Mouse (Mus musculus) activated CD4-positive, CD25-positive, alpha-beta regulatory T cell, adult 9 weeks (primary cell): Measurements from ENCODE around the gene Gm5622. TPM values are rescaled to one million over a fixed set of nuclear protein-coding genes. Genes with fewer than 3 reads are reported as not detected.

Experiments used
- polyA plus RNA-seq: library from polyadenylated mRNA; unstranded; fragments of 100-300 nt; shearing (Covaris generic); gene quantifications from one replicate; pipeline ENCODE4 v1.2.1, GENCODE M21; 2017

The Gm5622 gene
- not detected for polyA plus RNA-seq

DNA sequence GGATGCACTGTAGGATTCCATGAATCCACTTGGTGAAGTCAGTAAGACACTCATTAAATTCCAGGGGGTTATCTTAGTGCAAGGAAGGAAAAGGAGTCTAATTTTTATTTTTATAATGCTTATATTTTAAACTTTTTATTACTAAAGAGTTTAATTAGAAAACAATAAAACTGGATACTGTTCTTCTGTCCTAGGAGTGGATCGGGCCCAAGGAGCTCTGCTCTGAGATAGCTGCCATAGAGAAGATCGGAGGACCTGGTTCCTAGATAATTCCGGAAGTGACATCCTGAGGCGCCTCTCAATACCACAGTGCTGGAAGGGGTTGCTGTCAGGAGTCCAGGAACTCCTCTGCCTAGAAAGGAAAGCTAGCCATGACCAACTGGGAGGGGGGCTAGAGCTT lies at the start of gene Gm5622:
Gene Gm5622 (plus strand): TSS at position 301 of the 400 bp plus-strand sequence.

GRCm38 (mm10) chr14:51573963-51574362 lies 21.4 kb downstream of the Gm5622 start, which contains the start of gene Gm17175:
Gene Gm17175, minus strand, starts transcription at chr14:51574063.

DNA sequence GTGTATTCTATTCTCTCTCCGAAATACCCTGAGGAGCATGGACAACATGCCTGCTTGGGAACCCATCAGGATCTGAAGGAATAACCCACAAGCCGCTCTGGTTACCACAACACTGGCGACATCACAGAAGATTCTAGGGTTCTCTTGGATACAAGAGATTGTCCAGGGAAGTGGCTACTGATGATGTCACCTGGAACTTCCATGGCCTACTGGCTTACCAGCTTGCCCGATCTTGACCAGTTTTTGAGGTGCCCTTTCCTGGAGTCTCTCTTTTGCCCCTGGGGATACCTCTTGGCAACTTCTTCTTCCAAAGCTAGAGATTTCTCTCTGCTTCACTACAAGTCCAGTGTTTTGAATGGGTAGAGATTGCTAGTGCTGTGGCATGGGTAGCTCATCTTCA lies 39.4 kb downstream of the Gm5622 start, which contains the start of gene Gm17174:
Gene Gm17174 (minus strand): TSS at position 101 of the 400 bp plus-strand sequence.

DNA sequence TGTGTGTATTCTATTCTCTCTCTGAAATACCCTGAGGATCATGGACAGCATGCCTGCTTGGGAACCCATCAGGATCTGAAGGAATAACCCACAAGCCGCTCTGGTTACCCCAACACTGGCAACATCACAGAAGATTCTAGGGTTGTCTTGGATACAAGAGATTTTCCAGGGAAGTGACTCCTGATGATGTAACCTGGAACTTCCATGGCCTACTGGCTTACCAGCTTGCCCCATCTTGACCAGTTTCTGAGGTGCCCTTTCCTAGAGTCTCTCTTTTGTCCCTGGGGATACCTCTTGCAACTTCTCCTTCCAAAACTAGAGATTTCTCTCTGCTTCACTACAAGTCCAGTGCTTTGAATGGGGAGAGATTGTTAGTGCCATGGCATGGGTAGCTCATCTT lies 58.6 kb downstream of the Gm5622 start, which contains the start of gene Gm17078:
Gene Gm17078 (minus strand): TSS at position 101 of the 400 bp plus-strand sequence.

GRCm38 (mm10) chr14:51635566-51635965 lies 83.0 kb downstream of the Gm5622 start, which contains the start of gene Gm4181:
Gene Gm4181, minus strand, starts transcription at chr14:51635666.

DNA sequence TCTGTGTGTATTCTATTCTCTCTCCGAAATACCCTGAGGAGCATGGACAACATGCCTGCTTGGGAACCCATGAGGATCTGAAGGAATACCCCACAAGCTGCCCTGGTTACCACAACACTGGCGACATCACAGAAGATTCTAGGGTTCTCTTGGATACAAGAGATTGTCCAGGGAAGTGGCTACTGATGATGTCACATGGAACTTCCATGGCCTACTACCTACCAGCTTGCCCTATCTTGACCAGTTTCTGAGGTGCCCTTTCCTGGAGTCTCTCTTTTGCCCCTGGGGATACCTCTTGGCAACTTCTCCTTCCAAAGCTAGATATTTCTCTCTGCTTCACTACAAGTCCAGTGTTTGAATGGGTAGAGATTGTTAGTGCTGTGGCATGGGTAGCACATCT lies 142.8 kb downstream of the Gm5622 start, which contains the start of gene Gm17079:
Gene Gm17079 (minus strand): TSS at position 101 of the 400 bp plus-strand sequence.

Other genes with a start within 250 kb of the Gm5622 start
- gene Gm7247, start 191.0 kb upstream of the Gm5622 start, polyA plus RNA-seq = not detected
- not detected for gene Vmn2r88, start 142.0 kb upstream of the Gm5622 start, polyA plus RNA-seq
- gene Vmn2r89, start 100.9 kb upstream of the Gm5622 start, polyA plus RNA-seq = not detected
- gene Gm17175, start 21.3 kb downstream of the Gm5622 start, polyA plus RNA-seq = not detected
- not detected for gene Gm17174, start 39.3 kb downstream of the Gm5622 start, polyA plus RNA-seq
- gene Gm17078, start 58.5 kb downstream of the Gm5622 start, polyA plus RNA-seq = not detected
- not detected for gene Gm4181, start 82.9 kb downstream of the Gm5622 start, polyA plus RNA-seq
- gene Gm17079, start 142.7 kb downstream of the Gm5622 start, polyA plus RNA-seq = not detected
- gene Gm5800, start 164.4 kb downstream of the Gm5622 start, polyA plus RNA-seq = not detected
- not detected for gene Ang4, start 220.8 kb downstream of the Gm5622 start, polyA plus RNA-seq
- gene AY358078, start 247.3 kb downstream of the Gm5622 start, polyA plus RNA-seq = not detected